ENCODE assay signal across 15 mouse cellular contexts in genomic region chr2:43907496-43907895, GRCm38 (mm10).
DNase-seq lines count a peak whose midpoint lies in the region; ATAC-seq and TF ChIP-seq lines count a peak whose summit lies in the region.
"Had no signal": no experiment of that assay in that cellular context is flagged by ENCODE, and none has a peak within 500 bp of the region (broad histone marks: within the 10 kb centered on the region; RNA-seq: fewer than 3 reads in every experiment).

No protein-coding gene starts in this region.

- no peaks in the 10 kb centered on the region for H3K9me3 ChIP-seq in limb, embryonic 14.5 days (ENCODE audit: control insufficient read depth, low read length)
- H3K9me3 ChIP-seq in limb, embryonic 10.5 days (replicated peaks): no peaks in the 10 kb centered on the region
- no peaks in the 10 kb centered on the region for H3K9me3 ChIP-seq in midbrain, embryonic 13.5 days
- H3K9me3 ChIP-seq: forebrain, embryonic 13.5 days; heart, embryonic 15.5 days; liver, embryonic 12.5 days had no signal

- TF ChIP-seq POLR2A in limb, embryonic 14.5 days (IDR thresholded peaks at IDR 0.05; ENCODE audit: borderline replicate concordance, extremely low read depth, insufficient read depth, insufficient read length): no peak

- DNase-seq in adrenal gland, adult 8-10 months: peak; percentile 4
- DNase-seq in adrenal gland, postnatal 25 days: no peak
- peak; percentile 37 for DNase-seq in limb, embryonic 14.5 days (ENCODE audit: low spot score)
- DNase-seq in limb, embryonic 10.5 days (ENCODE audit: low spot score): no peak
- DNase-seq in adrenal gland, postnatal 14 days: peak; percentile 47
- peak; percentile 20 for DNase-seq in gonadal fat pad, adult 2 months (ENCODE audit: low read depth)
- no peak for DNase-seq in embryo, embryonic 10 days (ENCODE audit: low spot score)
- DNase-seq: embryo, embryonic 11 days; kidney, postnatal 4 days; thymus, adult 18-20 months had no signal

- H3K9ac ChIP-seq in limb, embryonic 14.5 days (ENCODE audit: low read depth, low read length, severe bottlenecking): no peak overlapping the region
- no peak overlapping the region for H3K9ac ChIP-seq in midbrain, embryonic 13.5 days (replicated peaks)
- H3K9ac ChIP-seq: forebrain, embryonic 13.5 days; heart, embryonic 15.5 days; liver, embryonic 12.5 days had no signal

- WGBS in limb, embryonic 14.5 days: 81% methylated on average over 5 of the region's 5 CpGs
- WGBS in limb, embryonic 10.5 days: 92% methylated on average over 5 of the region's 5 CpGs
- WGBS in midbrain, embryonic 13.5 days: 92% methylated on average over 5 of the region's 5 CpGs

- no peaks in the 10 kb centered on the region for H3K27me3 ChIP-seq in limb, embryonic 14.5 days (ENCODE audit: control insufficient read depth, insufficient read depth, low read length)
- H3K27me3 ChIP-seq in limb, embryonic 10.5 days (ENCODE audit: low read depth, poor library complexity, severe bottlenecking): no peaks in the 10 kb centered on the region
- H3K27me3 ChIP-seq in midbrain, embryonic 13.5 days: no peaks in the 10 kb centered on the region
- H3K27me3 ChIP-seq: forebrain, embryonic 13.5 days; heart, embryonic 15.5 days; liver, embryonic 12.5 days had no signal

- no peaks in the 10 kb centered on the region for H3K36me3 ChIP-seq in limb, embryonic 14.5 days (ENCODE audit: control insufficient read depth, insufficient read depth, low read length)
- H3K36me3 ChIP-seq in limb, embryonic 10.5 days: no peaks in the 10 kb centered on the region
- H3K36me3 ChIP-seq in midbrain, embryonic 13.5 days: no peaks in the 10 kb centered on the region
- H3K36me3 ChIP-seq: heart, embryonic 15.5 days; liver, embryonic 12.5 days had no signal

- no peak for ATAC-seq in limb, embryonic 14.5 days (ENCODE audit: low FRiP score, low read depth)
- ATAC-seq in midbrain, embryonic 13.5 days: no peak
- ATAC-seq: forebrain, embryonic 13.5 days; inflammation-experienced regulatory T-cells, adult 6 months; liver, embryonic 12.5 days had no signal

- H3K4me2 ChIP-seq in limb, embryonic 14.5 days (replicated peaks; ENCODE audit: low read depth, low read length, severe bottlenecking): no peak overlapping the region
- H3K4me2 ChIP-seq in midbrain, embryonic 13.5 days (replicated peaks): no peak overlapping the region
- H3K4me2 ChIP-seq: forebrain, embryonic 13.5 days; heart, embryonic 15.5 days; liver, embryonic 12.5 days had no signal

- H3K4me3 ChIP-seq in limb, embryonic 14.5 days (replicated peaks; ENCODE audit: low read length): no peak overlapping the region
- no peak overlapping the region for H3K4me3 ChIP-seq in limb, embryonic 10.5 days
- no peak overlapping the region for H3K4me3 ChIP-seq in midbrain, embryonic 13.5 days (replicated peaks)
- H3K4me3 ChIP-seq: forebrain, embryonic 13.5 days; heart, embryonic 15.5 days; liver, embryonic 12.5 days had no signal

- no peak overlapping the region for H3K27ac ChIP-seq in limb, embryonic 14.5 days (replicated peaks; ENCODE audit: low read depth, low read length)
- no peak overlapping the region for H3K27ac ChIP-seq in limb, embryonic 10.5 days
- H3K27ac ChIP-seq in midbrain, embryonic 13.5 days: no peak overlapping the region
- H3K27ac ChIP-seq: forebrain, embryonic 13.5 days; heart, embryonic 15.5 days; liver, embryonic 12.5 days had no signal

- no peaks in the 10 kb centered on the region for H3K4me1 ChIP-seq in limb, embryonic 14.5 days (ENCODE audit: control insufficient read depth, insufficient read depth, low read length)
- no peaks in the 10 kb centered on the region for H3K4me1 ChIP-seq in limb, embryonic 10.5 days
- H3K4me1 ChIP-seq in midbrain, embryonic 13.5 days (replicated peaks): no peaks in the 10 kb centered on the region
- H3K4me1 ChIP-seq: forebrain, embryonic 13.5 days; heart, embryonic 15.5 days; liver, embryonic 12.5 days had no signal

Comparison
In these comparisons a context has a peak if more than half of its experiments do, and no peak if none do; other contexts are left out.
1. DNase-seq: peak in adrenal gland, adult 8-10 months (single experiment), limb, embryonic 14.5 days (single experiment), adrenal gland, postnatal 14 days (single experiment) and gonadal fat pad, adult 2 months (single experiment); none in adrenal gland, postnatal 25 days (single experiment), limb, embryonic 10.5 days (single experiment) and embryo, embryonic 10 days (single experiment).